Mouse (Mus musculus): Measurements from ENCODE around the gene Nhsl2.
"Not testable (repeated sequence)": the region's sequence is repeated elsewhere in the genome, so short reads cannot be mapped to it uniquely, and the experiment has no call there.

The Nhsl2 gene

GRCm38 (mm10) chrX:102081573-102082279 lies 232.5 kb downstream of the Nhsl2 start:
- peak; percentile 21 for DNase-seq (ENCODE audit: low read depth, low spot score)

- no peak for DNase-seq (ENCODE audit: low read depth, low spot score)
Observed at GRCm38 (mm10) chrX:102082340-102082739, 233.2 kb downstream of the Nhsl2 start.

GRCm38 (mm10) chrX:102085798-102086443 lies 236.7 kb downstream of the Nhsl2 start:
- DNase-seq (ENCODE audit: low read depth, low spot score), result no peak

- DNase-seq (ENCODE audit: low read depth, low spot score), result no peak
Observed at GRCm38 (mm10) chrX:102090605-102091004, 241.4 kb downstream of the Nhsl2 start.

GRCm38 (mm10) chrX:102094381-102094904 lies 245.3 kb downstream of the Nhsl2 start:
- no peak for DNase-seq (ENCODE audit: low read depth, low spot score)

- DNase-seq (ENCODE audit: low read depth, low spot score), result no peak
Observed at GRCm38 (mm10) chrX:102101886-102102285, 252.7 kb downstream of the Nhsl2 start.

GRCm38 (mm10) chrX:102103830-102104229 lies 254.6 kb downstream of the Nhsl2 start:
- DNase-seq (ENCODE audit: low read depth, low spot score), result not testable (repeated sequence)

- not testable (repeated sequence) for DNase-seq (ENCODE audit: low read depth, low spot score)
Observed at GRCm38 (mm10) chrX:102109349-102109748, 260.2 kb downstream of the Nhsl2 start.

- peak; percentile 17 for DNase-seq (ENCODE audit: low read depth, low spot score)
Observed at GRCm38 (mm10) chrX:102115676-102116075, 266.5 kb downstream of the Nhsl2 start.

GRCm38 (mm10) chrX:102119042-102119864 lies 270.1 kb downstream of the Nhsl2 start, which contains the start of gene Pin4:
TSS of gene Pin4 (plus strand) at chrX:102119447.
- peak; percentile 98 for DNase-seq (ENCODE audit: low read depth, low spot score)

- DNase-seq (ENCODE audit: low read depth, low spot score), result no peak
Observed at GRCm38 (mm10) chrX:102121321-102121720, 272.1 kb downstream of the Nhsl2 start.

- DNase-seq (ENCODE audit: low read depth, low spot score), result no peak
Observed at GRCm38 (mm10) chrX:102141157-102141556, 292.0 kb downstream of the Nhsl2 start.
